Mouse (Mus musculus) heart, adult 8-10 months (tissue): Measurements from ENCODE around the gene Clp1. TPM values are rescaled to one million over a fixed set of nuclear protein-coding genes. Genes with fewer than 3 reads are reported as not detected.
"Not testable (repeated sequence)": the region's sequence is repeated elsewhere in the genome, so short reads cannot be mapped to it uniquely, and the experiment has no call there.

Source experiments
- DNase-seq: peaks from one replicate; pipeline ENCODE4 v3.0.0; 2022; ENCODE audit warnings: low spot score
- total RNA-seq, 4 experiments: library from RNA; stranded (reverse); gene quantifications; 2 replicates each; pipeline ENCODE4 v1.2.4; 2022

Clp1 gene
- total RNA-seq, 4 experiments from 2014 or later = 4.0 to 6.5 (median 4.6) TPM

DNA sequence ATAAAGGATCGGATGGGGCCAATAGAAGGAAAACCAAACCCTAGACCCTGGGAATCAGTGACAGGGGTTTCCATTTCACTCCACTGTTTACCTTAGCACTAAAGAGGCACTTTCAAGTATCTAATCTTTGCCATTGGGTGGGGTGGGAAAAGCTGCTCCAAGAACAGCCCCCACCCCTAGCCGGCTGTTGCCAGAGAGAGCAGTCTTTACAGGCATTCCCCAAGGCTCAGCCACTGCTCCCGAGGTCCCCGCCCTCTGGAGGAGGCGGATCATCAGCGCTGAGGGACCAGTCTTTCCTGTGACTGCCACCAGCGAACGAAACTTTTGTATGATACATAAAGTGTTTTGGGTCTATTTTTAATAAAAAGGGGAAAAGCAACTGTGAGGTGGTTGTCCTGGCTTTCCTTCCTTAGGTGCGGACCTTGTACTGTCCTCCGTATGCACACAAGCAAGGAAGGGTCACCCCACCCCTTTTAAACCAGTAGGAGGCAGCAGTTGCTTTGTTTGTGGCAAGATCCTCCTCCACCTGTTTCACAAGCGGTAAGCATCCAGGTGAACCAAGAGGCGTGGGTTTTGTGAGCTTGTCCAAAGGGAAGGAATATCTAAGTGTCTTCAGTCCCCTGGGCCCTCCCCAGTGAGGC is 11.2 kb upstream of the Clp1 start:
- no peak for DNase-seq

DNA sequence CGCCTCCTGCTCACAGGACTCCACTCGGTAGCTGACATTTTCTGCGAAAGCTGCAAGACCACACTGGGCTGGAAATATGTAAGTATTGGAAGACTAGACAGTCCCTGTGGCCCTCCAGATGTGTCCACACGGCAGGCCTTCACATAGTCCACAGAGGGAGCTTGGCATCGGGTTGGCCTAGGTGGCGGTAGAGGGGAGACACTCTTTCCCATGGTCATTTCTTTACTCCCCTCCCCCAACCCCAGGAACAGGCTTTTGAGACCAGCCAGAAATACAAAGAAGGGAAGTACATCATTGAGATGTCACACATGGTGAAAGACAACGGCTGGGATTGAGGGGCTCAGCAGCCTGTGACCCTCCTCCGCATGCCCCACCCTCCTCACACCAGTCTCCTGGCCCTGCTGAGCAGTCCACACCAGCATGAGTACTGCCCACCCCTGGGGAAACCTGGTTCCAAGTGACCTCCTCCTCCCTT is 10.3 kb upstream of the Clp1 start:
- DNase-seq = no peak

DNA sequence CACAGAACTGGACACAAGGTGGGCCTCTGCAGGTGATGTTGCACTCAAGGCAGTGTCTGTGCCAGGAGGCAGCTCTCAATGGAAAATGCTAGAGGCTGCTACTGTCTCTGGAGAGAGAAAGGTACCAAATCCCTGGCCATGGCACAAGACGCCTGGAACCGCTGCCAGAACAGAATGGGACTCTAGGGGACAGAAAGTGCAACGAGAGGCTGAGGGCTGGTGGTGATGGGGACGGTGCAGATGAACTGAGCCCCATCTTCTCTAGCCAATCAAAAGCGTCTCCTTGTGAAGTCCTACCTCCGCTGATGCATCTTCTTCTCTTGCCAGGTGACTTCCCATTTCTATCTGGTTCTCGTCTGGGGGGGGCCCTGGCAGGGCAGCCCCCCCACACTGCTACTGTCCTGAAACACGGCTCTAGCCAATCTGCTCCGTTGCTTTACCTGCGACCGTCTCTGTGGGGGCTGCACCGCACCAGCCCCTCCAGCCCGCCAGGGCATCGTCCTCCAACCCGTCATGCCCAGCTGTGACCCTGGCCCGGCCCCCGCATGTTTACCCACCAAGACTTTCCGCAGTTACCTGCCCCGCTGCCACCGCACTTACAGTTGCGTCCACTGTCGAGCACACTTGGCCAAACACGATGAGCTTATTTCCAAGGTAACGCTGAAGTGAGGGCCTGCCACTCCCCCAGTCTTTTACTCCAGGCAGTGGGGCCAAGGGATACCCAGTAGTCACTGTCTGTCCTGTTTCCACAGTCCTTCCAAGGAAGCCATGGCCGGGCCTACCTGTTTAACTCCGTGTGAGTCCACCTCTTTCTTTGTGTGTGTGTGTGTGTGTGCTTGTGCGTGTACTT is 9.4 kb upstream of the Clp1 start:
- no peak for DNase-seq

DNA sequence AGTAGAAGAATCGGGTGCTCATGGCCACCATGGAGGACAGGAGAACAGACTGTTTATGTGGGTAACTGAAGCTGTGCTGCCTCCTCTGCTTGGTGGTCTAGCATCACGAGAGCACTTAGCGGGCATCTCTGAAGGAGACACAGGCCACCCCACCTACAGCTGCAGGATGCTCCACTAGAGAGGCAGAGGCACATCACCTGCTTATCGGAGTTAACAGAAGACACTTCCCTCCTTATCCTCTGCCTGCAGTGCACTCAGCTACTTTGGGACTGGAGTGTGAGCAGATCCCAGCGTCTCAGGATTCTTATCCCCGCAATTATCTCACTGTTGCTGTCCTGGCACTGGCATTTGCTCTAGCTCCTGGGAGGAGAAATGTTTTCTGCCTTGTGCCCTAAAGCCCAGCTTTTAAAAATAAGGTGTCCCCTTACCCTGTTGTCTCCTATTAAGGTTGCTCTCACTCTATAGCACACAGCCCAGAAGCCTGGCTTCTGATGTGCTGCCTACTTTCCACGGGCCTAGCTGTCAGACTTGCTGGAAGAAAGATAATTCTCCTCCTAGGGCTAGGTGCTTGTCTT is 8.3 kb upstream of the Clp1 start:
- no peak for DNase-seq

DNA sequence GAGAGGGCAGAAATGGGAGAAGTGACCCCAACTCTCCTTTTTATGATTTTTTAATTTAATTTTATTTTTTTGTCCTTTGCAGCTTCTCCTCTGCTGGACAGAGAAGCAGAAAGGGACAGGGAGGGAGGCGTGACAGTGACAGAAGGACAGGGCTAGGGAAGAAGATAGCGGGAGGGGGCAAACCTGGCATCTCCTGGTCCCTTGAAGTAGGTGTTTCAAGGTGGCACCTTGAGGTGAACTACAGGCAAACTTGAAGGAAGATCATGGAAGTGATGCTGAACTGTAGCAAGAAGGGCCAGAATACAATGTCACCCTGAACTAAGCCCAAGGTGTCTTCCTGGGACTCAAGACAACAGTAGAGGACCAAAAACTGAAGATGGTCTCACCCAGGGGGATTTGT is 7.8 kb upstream of the Clp1 start:
- no peak for DNase-seq

DNA sequence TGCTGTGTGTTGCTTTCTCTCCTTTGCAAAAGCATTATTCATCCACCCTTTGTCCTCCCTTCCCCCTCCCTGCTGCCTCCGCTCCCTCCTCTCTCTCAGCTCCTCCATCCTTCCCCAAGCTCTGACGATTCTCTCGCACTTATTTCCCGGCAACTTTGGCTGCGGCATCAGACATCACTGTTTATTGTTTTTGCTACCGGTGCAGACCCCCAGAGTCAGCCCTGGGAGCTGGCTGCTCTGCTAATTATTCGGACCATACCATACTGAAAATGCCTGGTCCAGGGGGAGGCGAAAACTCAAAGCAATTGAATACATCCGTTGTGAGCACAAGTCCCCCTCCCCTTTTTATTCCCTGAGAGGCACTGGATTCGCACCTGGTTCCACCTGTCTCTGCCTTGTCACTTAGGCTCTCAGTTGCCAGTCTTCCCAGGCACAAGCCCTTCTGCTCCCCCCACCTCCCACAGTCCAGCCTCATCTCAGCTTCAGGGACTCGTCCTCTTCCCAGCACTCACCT is 7.3 kb upstream of the Clp1 start:
- DNase-seq = no peak

DNA sequence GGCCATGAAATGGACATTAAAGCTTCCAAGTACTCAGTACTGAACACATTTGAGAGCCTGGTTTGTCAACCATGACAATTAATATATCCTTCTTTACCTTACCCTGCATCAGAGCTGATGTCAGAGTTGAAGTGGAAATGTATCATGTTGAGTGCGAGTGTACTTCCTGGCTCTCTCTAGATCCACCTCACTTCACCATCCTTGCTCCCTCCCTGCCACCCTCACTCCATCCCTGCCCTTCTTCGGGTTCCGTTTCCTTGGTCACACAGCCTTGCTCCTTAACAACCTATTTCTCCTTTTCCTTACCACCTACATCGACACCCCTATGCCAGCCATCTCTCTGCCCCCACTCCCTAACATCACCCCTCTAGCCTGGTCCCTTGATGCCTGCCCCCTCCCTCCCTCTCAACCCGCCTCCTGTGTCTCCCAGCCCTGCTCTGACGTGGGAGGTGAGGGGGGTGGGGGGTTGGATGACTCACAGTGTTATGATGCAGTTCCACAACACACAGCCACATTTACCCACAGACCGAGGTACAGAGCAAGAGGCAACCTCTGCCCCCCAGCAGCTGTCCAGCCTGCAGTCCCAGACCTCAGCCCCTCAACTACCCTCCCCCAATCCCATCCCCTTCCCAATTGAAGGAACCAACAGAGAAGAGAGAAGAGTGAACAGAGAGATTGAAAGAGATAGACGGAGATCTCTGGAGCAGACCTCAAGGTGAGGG is 6.6 kb upstream of the Clp1 start, which contains the start of gene Ypel4:
Gene Ypel4 (plus strand): TSS at position 480 of the 722 bp plus-strand sequence.
- no peak for DNase-seq

DNA sequence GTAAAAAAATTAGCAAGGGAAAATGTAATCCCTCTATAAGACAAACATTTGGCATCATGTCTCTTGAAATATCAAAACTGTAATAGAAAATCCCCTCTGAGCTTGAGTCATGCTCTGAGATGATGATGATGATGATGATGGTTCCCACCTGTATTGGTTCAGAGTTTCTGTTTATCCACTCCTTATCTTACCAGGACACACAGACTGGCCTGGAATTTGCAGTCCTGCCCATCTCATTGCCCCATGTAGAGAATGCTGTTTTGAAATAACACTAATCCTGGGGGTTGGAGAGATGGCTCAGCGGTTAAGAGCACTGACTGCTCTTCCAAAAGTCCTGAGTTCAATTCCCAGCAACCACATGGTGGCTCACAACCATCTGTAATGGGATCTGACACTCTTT is 5.2 kb upstream of the Clp1 start:
- no peak for DNase-seq

DNA sequence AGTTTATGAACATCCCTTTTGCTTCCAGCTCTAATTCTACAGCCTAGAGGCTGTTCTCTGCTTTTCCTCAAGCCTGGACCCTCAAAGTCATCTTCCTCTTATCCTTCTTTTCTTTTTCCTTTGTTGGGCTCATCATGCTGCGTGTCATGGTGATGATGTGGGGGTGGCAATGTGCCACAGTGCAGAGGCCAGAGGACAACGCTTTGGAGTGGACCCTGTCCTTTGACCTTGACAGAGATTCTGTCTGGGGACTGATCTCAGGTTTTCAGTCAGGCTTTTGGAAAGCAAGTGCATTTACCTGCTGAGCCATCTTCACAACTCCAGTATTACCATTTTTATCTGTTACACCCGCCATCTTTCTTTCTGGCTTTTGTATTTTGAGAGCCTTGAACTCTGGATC is 4.1 kb upstream of the Clp1 start:
- DNase-seq = no peak

DNA sequence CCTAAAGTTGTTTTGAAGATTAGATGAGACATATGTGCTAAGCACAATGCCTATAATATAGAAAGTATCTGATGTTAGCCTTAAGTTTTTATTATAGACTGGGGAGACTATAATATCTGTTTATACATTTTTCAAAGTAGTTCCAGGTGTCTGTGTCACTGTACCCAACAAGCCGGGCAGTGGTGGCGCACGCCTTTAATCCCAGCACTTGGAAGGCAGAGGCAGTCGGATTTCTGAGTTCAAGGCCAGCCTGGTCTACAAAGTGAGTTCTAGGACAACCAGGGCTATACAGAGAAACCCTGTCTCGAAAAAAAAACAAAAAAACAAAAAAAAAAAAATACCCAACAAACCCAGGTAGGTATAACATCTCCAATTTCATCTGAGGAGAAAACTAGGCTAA is 1.0 kb upstream of the Clp1 start:
- not testable (repeated sequence) for DNase-seq

DNA sequence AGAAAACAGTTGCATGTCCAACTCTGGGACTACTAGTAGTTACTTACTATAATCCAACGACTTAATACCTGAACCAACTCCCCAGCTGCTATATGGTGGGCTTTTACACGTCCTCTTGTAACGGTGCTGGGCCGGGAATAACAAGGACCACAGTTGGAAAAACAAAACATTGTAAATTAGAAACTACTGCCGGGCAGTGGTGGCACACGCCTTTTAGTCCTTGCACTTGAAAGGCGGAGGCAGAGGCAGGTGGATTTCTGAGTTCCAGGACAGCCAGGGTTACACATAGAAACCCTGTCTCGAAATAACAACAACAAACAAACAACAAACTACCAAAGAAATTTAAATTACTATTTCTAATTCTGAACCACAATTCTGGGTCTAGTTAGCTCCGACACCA is 434 bp downstream of the Clp1 start:
- no peak for DNase-seq

DNA sequence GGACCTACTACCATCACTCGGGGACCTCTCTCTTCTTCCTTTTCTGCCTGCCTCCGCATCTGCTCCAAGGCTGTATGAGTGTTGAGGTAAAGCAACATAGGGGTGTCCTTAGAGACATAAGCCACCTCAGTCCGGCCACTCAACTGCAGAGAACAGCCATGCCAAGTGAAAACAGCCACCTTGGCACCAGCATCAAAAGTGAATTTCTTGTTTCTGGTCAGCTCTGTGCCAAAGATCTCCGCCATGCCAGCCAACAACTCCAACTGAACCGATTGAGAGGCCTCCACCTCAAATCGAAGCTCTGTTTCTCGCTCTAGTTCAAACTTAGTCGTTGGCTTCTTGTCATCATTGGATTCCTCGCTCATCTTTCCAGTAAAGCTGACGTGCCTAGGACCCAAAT is 1.4 kb downstream of the Clp1 start:
- DNase-seq = no peak

DNA sequence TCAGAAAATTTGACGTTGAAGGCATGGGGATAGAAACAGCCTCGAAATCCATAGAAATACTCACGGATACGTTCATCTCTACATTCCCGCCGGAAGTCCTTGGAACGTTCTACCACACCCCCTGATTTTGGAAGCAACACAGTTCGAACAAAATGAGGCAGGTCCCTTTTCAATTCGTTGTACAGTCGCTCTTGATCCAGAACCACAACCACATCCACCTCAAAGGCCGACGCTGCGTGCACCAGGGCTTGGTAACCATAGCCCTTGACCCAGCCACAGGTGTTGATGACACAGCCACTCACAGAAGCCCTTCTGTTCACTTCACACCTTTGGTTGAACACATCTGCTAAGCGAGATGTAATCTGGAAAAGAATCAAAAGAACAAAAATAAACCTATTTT is 3.3 kb downstream of the Clp1 start:
- DNase-seq = no peak

DNA sequence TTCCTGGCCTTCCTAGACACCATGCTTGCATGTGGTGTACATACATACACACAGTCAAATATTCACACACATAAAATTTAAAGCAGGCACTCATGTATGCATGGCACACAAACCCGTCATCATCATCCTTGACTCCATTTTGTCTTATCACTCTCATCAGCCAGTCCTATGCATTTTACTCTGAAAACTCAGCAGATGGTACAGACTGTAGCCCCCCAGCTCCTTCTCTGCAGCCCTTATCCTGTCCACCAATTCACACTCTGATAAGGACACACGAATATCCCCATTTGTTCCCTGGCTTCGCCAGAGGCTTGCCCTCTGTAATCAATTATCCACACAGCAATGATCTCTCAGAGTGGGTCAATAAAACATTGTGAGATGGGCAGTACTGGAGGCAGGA is 6.0 kb downstream of the Clp1 start:
- no peak for DNase-seq

DNA sequence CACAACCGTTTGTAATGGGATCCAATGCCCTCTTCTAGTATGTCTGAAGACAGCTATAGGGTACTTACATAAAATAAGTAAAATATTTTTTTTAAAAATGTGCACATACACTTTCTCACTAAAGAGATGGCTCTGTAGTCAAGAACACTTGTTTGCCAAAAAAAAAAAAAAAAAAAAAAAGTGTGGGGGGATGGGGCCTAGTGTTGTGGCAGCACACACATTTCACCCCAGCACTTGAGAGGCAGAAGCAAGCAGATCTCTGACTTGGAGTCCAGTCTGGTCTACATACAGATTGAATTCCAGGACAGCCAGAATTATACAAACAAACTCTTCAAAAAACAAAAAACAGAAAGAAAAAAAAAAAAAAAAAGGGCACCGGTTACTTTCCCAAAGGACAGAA is 6.4 kb downstream of the Clp1 start:
- no peak for DNase-seq

DNA sequence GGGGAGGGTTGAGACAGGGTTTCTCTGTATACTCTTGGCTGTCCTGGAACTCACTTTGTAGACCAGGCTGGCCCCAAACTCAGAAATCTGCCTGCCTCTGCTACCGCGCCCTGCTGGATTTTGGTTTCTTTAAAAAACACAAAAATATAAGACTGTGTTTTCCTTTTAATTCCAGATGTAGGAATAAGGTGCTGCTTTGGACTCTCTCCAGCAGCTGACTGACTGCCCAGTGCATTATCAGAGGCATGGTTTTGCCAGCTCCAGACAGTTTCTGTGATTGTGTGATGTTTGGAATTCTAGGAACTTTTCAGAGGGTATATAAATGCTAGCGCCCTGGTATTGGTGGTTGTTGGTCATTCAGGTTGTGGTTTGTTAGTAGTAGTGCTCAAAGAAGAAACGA is 9.8 kb downstream of the Clp1 start:
- DNase-seq = no peak

DNA sequence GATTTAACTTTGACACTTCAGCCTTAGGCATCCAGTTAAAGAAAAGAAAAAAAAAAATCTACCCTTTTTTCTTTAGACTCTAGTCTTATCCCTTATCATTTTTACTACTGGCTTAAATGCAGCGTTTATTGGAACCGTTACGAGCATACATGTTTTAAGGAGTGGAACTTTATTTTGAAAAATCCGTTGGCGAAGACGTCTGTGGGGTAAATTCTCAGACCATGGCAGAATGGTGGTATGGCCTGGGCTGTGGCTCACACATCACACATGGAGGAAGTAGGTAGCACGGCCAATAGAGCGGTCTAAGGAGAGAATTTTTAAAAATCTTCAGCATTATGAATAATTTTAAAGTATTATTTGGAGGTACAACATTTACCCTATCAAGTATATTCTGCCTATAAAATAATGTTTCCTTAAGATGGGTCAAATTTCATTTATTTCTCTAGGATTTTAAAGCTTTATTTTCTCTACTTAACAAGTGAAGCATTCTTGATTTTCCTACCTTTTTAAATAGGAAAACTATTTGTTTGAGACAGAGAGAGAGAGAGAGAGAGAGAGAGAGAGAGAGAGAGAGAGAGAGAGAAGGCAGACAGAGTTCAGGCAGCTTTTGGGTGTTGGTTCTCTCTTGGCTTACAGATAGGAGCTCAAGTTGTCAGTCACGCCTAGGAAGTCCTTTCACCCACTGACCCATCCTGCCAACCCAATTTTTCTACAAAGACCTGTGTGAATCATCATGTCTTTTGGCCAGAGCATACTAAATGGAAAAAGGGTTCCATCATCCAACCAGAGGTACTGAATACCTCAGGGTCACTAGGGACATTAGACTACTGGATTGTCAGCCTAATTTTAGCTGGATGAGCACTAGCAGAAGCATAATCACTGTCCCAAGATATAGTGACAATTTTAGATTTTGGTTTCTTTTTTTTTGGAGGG is 10.5 kb downstream of the Clp1 start:
- DNase-seq = no peak

DNA sequence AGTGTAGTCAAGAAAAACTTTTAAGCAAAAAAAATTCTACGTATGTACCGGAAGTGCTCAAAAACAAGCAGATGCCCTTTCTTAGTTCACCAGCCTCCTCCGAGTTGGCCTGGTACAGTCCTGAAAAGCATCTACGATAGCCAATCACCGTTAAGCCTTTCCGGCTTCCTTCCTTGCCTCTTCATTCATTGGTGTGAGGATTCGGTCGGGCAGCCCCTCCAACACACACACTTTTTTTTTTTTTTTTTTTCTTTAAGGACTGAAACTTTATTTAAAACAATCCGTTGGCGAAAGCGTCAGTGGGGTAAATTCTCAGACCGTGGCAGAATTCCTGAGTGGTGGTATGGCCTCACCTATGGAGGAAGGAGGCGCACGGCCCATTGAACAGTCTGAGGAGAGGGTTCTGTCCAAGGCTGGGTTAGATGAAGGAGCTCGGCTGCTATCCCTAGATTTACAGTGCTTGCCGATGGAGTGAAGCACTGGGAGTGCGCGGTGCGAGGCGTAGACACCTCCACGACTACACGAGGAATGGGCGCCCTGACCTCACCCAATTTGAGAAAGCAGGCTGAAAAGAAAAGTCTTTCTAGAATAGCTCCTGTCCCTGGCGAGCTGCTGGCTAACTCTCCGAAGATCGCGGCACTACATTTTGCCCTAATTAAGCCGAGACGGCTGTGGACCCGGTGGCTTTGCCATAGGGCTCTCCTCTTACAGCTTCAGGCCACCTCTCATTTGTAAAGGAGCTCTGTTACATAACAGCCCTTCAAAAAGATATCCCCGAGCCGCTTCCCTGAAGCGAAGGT is 11.4 kb downstream of the Clp1 start:
- DNase-seq = peak; percentile 95

DNA sequence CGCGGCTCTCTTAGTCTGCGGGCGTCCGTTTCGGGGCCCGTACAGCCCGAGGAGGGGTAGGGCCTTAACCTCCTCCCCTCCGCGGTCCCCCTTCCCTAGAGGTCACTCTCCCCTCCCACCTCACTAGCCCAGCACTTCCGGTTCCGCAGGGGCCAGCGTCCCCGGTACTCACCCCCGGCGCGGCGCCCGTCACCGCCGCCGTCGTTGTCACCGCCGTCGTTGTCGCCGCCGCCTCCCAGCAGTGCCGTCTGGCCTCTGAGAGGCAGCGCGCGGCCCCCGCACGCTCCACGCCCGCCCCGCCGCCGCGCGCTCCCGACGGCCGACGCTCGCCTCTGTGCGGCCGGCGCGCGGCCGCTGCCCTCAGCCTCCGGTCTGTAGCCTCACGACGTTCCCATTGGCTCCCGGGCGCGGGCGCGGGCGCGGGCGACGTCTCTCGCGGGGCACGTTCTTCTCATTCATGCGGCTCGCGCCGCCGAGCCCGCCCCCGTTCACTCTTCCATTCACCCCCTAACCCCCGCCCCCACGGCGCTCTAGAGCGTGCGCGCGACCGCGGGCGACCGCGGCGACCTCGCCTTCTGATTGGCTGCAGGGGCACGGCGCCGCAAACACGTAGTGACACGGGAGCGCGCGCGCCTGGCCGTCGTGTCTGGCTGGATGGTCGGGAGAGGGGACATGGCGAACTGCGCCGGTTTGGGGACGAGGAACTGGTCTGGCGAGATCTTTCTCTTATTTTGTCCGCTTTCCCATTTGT is 12.2 kb downstream of the Clp1 start, which contains the start of gene Zdhhc5:
Gene Zdhhc5 (minus strand): TSS at position 370 of the 751 bp plus-strand sequence.
- peak; percentile 96 for DNase-seq
